Comparison of ENCODE assay signal across 8 mouse cellular contexts in the genomic region with DNA sequence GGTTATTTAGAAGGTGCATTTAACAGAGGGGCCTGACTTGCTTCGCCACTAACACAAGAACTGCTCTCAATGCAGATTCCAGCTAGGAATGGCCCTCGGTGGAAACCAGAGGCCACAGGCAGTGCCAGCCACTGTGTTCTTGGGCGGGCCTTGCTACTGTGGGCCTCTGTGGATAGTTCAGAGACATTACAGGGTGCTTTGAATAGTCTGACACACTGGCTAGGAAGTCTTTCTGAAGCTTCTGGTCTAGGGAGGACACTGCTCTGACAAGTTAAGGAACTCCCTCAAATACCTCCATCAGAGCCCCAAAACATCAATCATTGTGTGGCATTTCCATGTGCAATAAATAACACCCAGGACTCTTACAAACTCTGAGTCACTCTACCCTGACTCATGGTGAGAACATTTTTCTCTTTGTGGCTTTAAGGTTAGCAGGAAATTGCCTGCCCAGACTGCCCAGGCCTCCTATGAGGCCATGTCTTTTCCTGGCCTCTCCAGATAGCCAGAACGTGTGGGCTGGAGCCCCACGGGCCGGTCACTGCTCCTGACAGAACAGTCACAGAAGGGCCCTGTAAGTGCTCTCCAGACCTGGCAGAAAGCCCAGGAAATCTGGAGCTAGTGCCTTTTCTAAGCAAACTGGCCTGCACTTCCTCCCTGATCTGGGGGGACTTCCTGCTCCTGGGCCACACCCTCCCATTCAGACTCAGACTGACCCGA. TPM values are rescaled to one million over a fixed set of nuclear protein-coding genes. Genes with fewer than 3 reads are reported as not detected.
DNase-seq lines count a peak whose midpoint lies in the region; ATAC-seq and TF ChIP-seq lines count a peak whose summit lies in the region.

No protein-coding gene starts in this region.

- TF ChIP-seq CTCF in embryonic fibroblast, embryonic 13.5 days (IDR thresholded peaks at IDR 0.05; ENCODE audit: borderline replicate concordance, insufficient read depth, low read length): no peak
- no peak for TF ChIP-seq CTCF in liver, adult 2 months (IDR thresholded peaks at IDR 0.05; ENCODE audit: low read depth, low read length)

- peaks cover 19% of the 10 kb centered on the region for H3K4me1 ChIP-seq in embryonic fibroblast, embryonic 13.5 days (ENCODE audit: control insufficient read depth, insufficient read depth, low read length)
- peaks cover 27% of the 10 kb centered on the region for H3K4me1 ChIP-seq in heart, embryonic 15.5 days (replicated peaks)
- H3K4me1 ChIP-seq in liver, adult 2 months (ENCODE audit: control insufficient read depth, insufficient read depth, low read length): no peaks in the 10 kb centered on the region

- H3K9ac ChIP-seq in heart, embryonic 15.5 days: no peak overlapping the region
- no peak overlapping the region for H3K9ac ChIP-seq in liver, adult 2 months (ENCODE audit: low read depth, low read length)

- no peaks in the 10 kb centered on the region for H3K36me3 ChIP-seq in heart, embryonic 15.5 days
- no peaks in the 10 kb centered on the region for H3K36me3 ChIP-seq in liver, adult 2 months (ENCODE audit: control insufficient read depth, insufficient read depth, low read length)

- 25% methylated on average over 7 of the region's 7 CpGs for WGBS in heart, embryonic 15.5 days
- WGBS in liver, adult 2 months: 53% methylated on average over 7 of the region's 7 CpGs

- peak; percentile 92 for DNase-seq in 3134 (ENCODE audit: extremely low read depth, insufficient read length, low spot score)
- DNase-seq in adrenal gland, postnatal 14 days: peak; percentile 82
- peak; percentile 91 for DNase-seq in kidney, postnatal 25 days
- peak; percentile 34 for DNase-seq in liver, adult 2 months (ENCODE audit: extremely low read depth, low read depth, low spot score)
- peak; percentile 26 for DNase-seq in ovary, postnatal 10 days (ENCODE audit: low spot score)
- DNase-seq in thymus, adult 18-20 months: no peak

- peak overlapping the region; percentile 37 for H3K27ac ChIP-seq in embryonic fibroblast, embryonic 13.5 days (ENCODE audit: insufficient read depth, low read length)
- H3K27ac ChIP-seq in heart, embryonic 15.5 days: peak overlapping the region; percentile 89
- H3K27ac ChIP-seq in liver, adult 2 months (replicated peaks; ENCODE audit: insufficient read depth, low read depth, low read length): no peak overlapping the region

- no peaks in the 10 kb centered on the region for H3K9me3 ChIP-seq in heart, embryonic 15.5 days (replicated peaks)

- no peak overlapping the region for H3K4me2 ChIP-seq in heart, embryonic 15.5 days

- peak; percentile 93 for ATAC-seq in heart, embryonic 15.5 days (replicated peaks; ENCODE audit: insufficient number of reproducible peaks, insufficient read depth, low FRiP score, low read depth)

- no peak for TF ChIP-seq POLR2A in embryonic fibroblast, embryonic 13.5 days (IDR thresholded peaks at IDR 0.05; ENCODE audit: low read depth, low read length)
- no peak for TF ChIP-seq POLR2A in liver, adult 2 months (IDR thresholded peaks at IDR 0.05; ENCODE audit: extremely low read depth, insufficient read depth, low read length)

- no peaks in the 10 kb centered on the region; the same call in 1 of the 2 replicates for H3K27me3 ChIP-seq in heart, embryonic 15.5 days
- no peaks in the 10 kb centered on the region for H3K27me3 ChIP-seq in liver, adult 2 months (ENCODE audit: control insufficient read depth, insufficient read depth, low read length)

- H3K79me2 ChIP-seq in liver, adult 2 months (ENCODE audit: control insufficient read depth, insufficient read depth, low read length): no peaks in the 10 kb centered on the region

- no peak overlapping the region for H3K4me3 ChIP-seq in embryonic fibroblast, embryonic 13.5 days (ENCODE audit: insufficient read depth, low read length)
- no peak overlapping the region for H3K4me3 ChIP-seq in heart, embryonic 15.5 days
- H3K4me3 ChIP-seq in liver, adult 2 months (ENCODE audit: insufficient read depth, low read depth, low read length): no peak overlapping the region

RNA-seq across cellular contexts. Expression of gene Mall, which starts 7.4 kb away (rescaled TPM):
- total RNA-seq in adrenal gland, postnatal 14 days (2021): 2.2 and 2.5 TPM in 2 replicates
- polyA plus RNA-seq in embryonic fibroblast, embryonic 13.5 days (2011; ENCODE audit: insufficient read length, low read depth, missing spikeins): not detected in 2 replicates
- 8.1 and 10.2 TPM in 2 replicates for polyA plus RNA-seq in heart, embryonic 15.5 days (2015; fragmentation: Nextera tagmentation; extraction: Ambion mirVana)
- not detected in 2 replicates for total RNA-seq in liver, adult 2 months (2014; rRNA removed)
- 0.06 and 0.17 TPM in 2 replicates for polyA plus RNA-seq in liver, adult 2 months (2012; rRNA removed)

Comparison
In these comparisons a context has a peak if more than half of its experiments do, and no peak if none do; other contexts are left out.
1. DNase-seq: peak in 3134 (single experiment), adrenal gland, postnatal 14 days (single experiment), kidney, postnatal 25 days (2 of 2), liver, adult 2 months (single experiment) and ovary, postnatal 10 days (single experiment); none in thymus, adult 18-20 months (0 of 2).